Mouse (Mus musculus) limb, embryonic 15.5 days (tissue): ENCODE measurements at regions not wholly inside any gene's neighbourhood (a gene's known extent, or its start where the extent isn't known, plus 50 kb on each side); places are given as distances from the start of the nearest gene placed in this dataset.
A peak's percentile ranks its signal among the peaks of the same experiment; 100 is the strongest.

Source experiments
- ATAC-seq: fragments of 200-750 bp; cut with Nextera tagmentation; 2 replicates; pipeline ENCODE4 v1.8.0; 2017; ENCODE audit warnings: low read depth, moderate TSS enrichment; ENCODE audit not compliant: insufficient number of reproducible peaks, low FRiP score, low TSS enrichment
- H3K27ac ChIP-seq: fragments of 300-500 bp; sonication (generic); 2 replicates; pipeline ENCODE4 v1.5.1; 2015; ENCODE audit warnings: moderate library complexity, mild to moderate bottlenecking, inconsistent platforms
- H3K27me3 ChIP-seq: fragments of 300-500 bp; sonication (generic); 2 replicates; pipeline ENCODE4 v1.6.1; 2015; ENCODE audit warnings: inconsistent platforms
- H3K36me3 ChIP-seq: fragments of 300-500 bp; sonication (generic); 2 replicates; pipeline ENCODE4 v1.6.1; 2015; ENCODE audit warnings: inconsistent platforms
- H3K4me1 ChIP-seq: fragments of 300-500 bp; sonication (generic); 2 replicates; pipeline ENCODE4 v1.6.1; 2015; ENCODE audit warnings: inconsistent platforms
- H3K4me2 ChIP-seq: fragments of 300-500 bp; sonication (generic); 2 replicates; pipeline ENCODE4 v1.6.1; 2015; ENCODE audit warnings: mild to moderate bottlenecking, inconsistent platforms
- H3K4me3 ChIP-seq: fragments of 300-500 bp; sonication (generic); 2 replicates; pipeline ENCODE4 v1.5.1; 2015; ENCODE audit warnings: mild to moderate bottlenecking, inconsistent platforms
- H3K9ac ChIP-seq: fragments of 300-500 bp; sonication (generic); 2 replicates; pipeline ENCODE4 v1.6.1; 2015; ENCODE audit warnings: inconsistent platforms
- H3K9me3 ChIP-seq: fragments of 300-500 bp; sonication (generic); 2 replicates; pipeline ENCODE4 v1.6.1; 2016; ENCODE audit warnings: inconsistent platforms
- WGBS: fragments of 180-500 bp; shearing (Covaris S2); methylation state at CpG from one replicate; pipeline ENCODE4 v1.1.7; 2015; 5-methylcytosine and 5-hydroxymethylcytosine counted together

DNA sequence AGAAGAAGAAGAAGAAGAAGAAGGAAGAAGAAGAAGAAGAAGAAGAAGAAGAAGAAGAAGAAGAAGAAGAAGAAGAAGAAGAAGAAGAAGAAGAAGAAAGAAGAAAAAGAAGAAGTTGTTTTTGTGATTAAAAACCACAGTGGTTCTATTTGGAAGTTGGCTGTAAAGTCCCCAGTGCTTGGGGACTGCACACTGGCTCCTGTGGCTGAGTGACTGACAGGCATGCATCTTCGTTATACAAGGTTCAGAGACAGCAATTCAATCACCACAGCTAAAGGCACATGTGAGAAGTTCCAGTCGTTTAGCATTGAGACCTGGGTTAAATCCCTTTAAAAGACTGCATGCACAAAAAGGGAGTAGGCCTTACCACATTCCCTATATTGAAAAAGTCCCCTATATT lies 93.1 kb upstream of the Arhgap28 start:
- no peaks in the 10 kb centered on the region for H3K9me3 ChIP-seq
- 57% methylated on average over 2 of the region's 2 CpGs for WGBS
- H3K9ac ChIP-seq, result no peak overlapping the region
- ATAC-seq, result no peak
- no peak overlapping the region for H3K4me3 ChIP-seq
- H3K4me1 ChIP-seq, result no peaks in the 10 kb centered on the region
- no peaks in the 10 kb centered on the region for H3K27me3 ChIP-seq
- no peak overlapping the region for H3K4me2 ChIP-seq
- H3K36me3 ChIP-seq, result no peaks in the 10 kb centered on the region
- no peak overlapping the region for H3K27ac ChIP-seq

- Histone ChIP-seq H3K4me1 (no peaks in the 10 kb centered on the region), H3K9me3 (no peaks in the 10 kb centered on the region)
- WGBS, result 74% methylated on average over 6 of the region's 6 CpGs
Observed at GRCm38 (mm10) chr17:68097436-68097835, 93.5 kb upstream of the Arhgap28 start.

DNA sequence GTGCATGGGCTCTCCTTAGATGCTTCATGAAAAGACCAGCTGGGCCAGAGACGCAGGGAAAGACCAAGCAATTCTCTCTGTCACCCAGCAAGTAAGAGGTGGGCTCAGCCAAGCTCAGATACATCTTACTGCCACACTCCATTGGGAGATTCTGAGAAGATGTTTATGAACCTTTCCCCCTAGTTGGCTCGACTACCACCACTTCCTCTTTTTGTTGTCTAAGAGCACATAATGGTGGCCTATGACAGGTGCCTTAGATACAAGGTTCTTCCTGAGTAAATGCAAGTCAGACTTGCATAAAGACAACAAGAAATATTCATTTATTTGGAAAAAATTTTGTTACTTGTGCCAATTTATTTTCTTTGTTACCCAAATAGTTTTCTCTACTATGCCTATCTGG lies 96.2 kb upstream of the Arhgap28 start:
- H3K27me3 ChIP-seq, result no peaks in the 10 kb centered on the region
- ATAC-seq, result no peak
- H3K4me3 ChIP-seq, result no peak overlapping the region
- no peak overlapping the region for H3K9ac ChIP-seq
- H3K36me3 ChIP-seq, result no peaks in the 10 kb centered on the region
- H3K27ac ChIP-seq, result no peak overlapping the region
- WGBS, result 69% methylated on average over 2 of the region's 2 CpGs
- no peak overlapping the region for H3K4me2 ChIP-seq
- no peaks in the 10 kb centered on the region for H3K4me1 ChIP-seq
- no peaks in the 10 kb centered on the region for H3K9me3 ChIP-seq

More at GRCm38 (mm10) chr17:68097436-68097835, 93.5 kb upstream of the Arhgap28 start:
- H3K27ac ChIP-seq, result no peak overlapping the region
- H3K4me2 ChIP-seq, result no peak overlapping the region
- no peaks in the 10 kb centered on the region for H3K27me3 ChIP-seq
- no peak for ATAC-seq
- H3K4me3 ChIP-seq, result no peak overlapping the region
- no peak overlapping the region for H3K9ac ChIP-seq
- no peaks in the 10 kb centered on the region for H3K36me3 ChIP-seq

DNA sequence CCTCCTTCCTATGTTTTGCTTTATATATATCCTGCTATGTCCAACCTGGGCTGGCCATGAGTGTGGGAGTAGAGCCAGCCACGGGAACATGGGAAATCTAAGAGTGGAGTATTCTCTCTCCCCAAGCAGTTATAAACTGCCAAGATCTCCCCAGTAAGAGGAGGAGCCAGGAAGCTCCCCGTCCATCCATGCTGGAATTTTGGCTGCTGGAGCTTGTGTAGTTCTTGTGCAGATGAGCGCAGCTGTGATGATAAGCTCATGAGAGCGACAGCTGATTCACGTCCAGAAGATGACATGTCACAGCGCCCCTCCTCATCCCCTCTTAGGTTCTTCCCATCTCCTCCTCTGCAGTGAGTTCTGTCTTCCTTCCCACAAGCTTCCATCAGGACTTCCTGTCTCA lies 99.4 kb upstream of the Arhgap28 start:
- H3K9ac ChIP-seq, result no peak overlapping the region
- no peaks in the 10 kb centered on the region for H3K27me3 ChIP-seq
- ATAC-seq, result no peak
- no peaks in the 10 kb centered on the region for H3K36me3 ChIP-seq
- no peaks in the 10 kb centered on the region for H3K4me1 ChIP-seq
- no peak overlapping the region for H3K4me3 ChIP-seq
- no peak overlapping the region for H3K27ac ChIP-seq
- H3K4me2 ChIP-seq, result no peak overlapping the region
- 70% methylated on average over 6 of the region's 6 CpGs for WGBS
- no peaks in the 10 kb centered on the region for H3K9me3 ChIP-seq

DNA sequence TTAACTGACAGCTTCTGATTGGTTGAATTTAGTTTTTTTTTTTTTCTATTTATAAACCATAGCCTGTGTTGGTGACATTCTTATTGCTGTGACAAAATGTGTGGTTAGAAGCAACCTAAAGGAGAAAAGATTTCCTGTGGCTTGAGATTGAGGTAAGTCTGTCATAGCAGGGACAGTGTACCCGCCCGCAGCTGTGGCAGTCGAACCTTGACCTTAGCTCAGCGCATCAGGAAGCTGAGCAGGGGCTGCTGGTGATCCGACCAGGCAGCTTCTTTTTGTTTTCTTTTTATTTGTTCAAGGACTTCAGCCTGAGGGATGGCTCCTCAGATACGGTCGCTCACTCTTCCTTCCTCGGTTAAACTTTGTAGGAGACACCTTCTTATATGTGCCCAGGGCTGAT lies 102.4 kb upstream of the Arhgap28 start:
- WGBS, result 71% methylated on average over 8 of the region's 8 CpGs
- H3K27me3 ChIP-seq, result no peaks in the 10 kb centered on the region
- H3K9me3 ChIP-seq, result no peaks in the 10 kb centered on the region
- H3K4me3 ChIP-seq, result no peak overlapping the region
- no peak overlapping the region for H3K9ac ChIP-seq
- no peaks in the 10 kb centered on the region for H3K36me3 ChIP-seq
- no peaks in the 10 kb centered on the region for H3K4me1 ChIP-seq
- H3K4me2 ChIP-seq, result no peak overlapping the region
- ATAC-seq, result no peak
- H3K27ac ChIP-seq, result no peak overlapping the region

- Histone ChIP-seq H3K36me3 (no peaks in the 10 kb centered on the region), H3K9me3 (no peaks in the 10 kb centered on the region), H3K27ac (no peak overlapping the region), H3K27me3 (no peaks in the 10 kb centered on the region), H3K4me2 (no peak overlapping the region), H3K4me1 (peaks cover 6% of the 10 kb centered on the region; the same call in 1 of the 2 replicates), H3K9ac (no peak overlapping the region), H3K4me3 (no peak overlapping the region)
- WGBS, result 62% methylated on average over 5 of the region's 5 CpGs
- ATAC-seq, result no peak
Observed at GRCm38 (mm10) chr17:68107875-68108274, 104.0 kb upstream of the Arhgap28 start.

DNA sequence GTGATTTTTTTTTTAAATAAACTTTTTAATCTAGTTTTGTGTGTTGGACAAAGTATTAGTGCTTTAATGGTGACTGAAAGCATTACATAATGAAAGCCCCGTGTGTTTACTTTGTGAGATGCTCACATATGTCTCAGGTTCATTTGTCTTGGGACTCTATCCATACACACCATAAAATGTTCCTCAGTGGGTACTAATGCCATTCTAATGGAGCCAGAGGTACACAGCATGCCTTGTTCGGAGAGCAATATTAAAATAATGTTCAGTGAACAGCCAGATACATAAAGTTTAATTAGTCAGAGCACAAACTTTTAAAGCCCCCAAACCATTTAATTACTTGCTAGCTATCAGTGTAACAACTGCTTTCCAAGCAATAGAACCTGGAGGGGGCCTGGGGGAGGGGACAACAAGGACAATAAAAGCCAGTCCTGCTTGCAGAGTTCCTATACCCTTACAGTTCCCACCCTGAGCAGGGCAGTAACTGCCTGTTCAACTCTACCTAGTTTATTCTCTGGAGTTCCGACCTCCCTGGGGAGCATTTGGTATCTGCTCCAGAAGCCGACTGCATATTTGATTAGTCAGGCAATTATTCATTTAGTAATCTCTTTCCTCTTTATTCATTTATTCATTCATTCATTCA lies 108.0 kb upstream of the Arhgap28 start:
- Histone ChIP-seq H3K9ac (no peak overlapping the region), H3K27me3 (no peaks in the 10 kb centered on the region), H3K4me2 (no peak overlapping the region), H3K4me3 (no peak overlapping the region), H3K36me3 (no peaks in the 10 kb centered on the region), H3K27ac (no peak overlapping the region), H3K4me1 (peaks cover 11% of the 10 kb centered on the region; the same call in 1 of the 2 replicates), H3K9me3 (no peaks in the 10 kb centered on the region)
- ATAC-seq, result no peak
- 37% methylated on average over 4 of the region's 4 CpGs for WGBS

DNA sequence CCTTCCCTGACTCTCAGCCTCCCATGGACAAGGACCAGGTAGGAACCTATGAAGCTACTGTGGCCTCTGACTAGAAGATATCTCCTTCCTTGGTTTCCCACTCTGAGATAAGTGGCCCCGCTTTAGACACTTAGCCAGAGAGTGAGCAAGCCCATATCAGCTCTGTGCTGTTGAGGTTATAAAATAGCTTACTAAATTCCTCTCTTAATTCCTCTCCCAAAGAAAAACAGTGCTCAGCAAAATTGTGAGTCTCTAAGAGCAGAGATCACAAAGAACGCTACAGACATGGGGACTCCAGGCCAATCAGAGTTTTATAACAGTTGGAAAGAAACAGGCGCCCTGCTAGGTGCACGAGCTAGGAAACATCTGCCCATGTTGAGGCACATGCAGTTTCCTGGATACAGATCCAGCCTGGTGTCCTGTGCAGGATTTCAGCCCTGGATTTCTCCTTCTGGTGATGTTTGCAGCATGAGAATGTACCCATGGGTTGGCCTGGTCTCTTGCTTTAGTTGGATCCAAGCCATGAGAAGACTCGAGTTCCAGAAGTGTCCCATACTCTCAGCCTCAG lies 108.9 kb upstream of the Arhgap28 start:
- H3K9me3 ChIP-seq, result no peaks in the 10 kb centered on the region
- H3K4me3 ChIP-seq, result no peak overlapping the region
- 0 out of 2 replicates have a peak, but pooled peaks have one; percentile 44 for ATAC-seq
- no peak overlapping the region for H3K9ac ChIP-seq
- H3K4me2 ChIP-seq, result no peak overlapping the region
- 41% methylated on average over 5 of the region's 5 CpGs for WGBS
- peak overlapping the region; percentile 35; the same call in 1 of the 2 replicates for H3K27ac ChIP-seq
- H3K36me3 ChIP-seq, result no peaks in the 10 kb centered on the region
- no peaks in the 10 kb centered on the region for H3K27me3 ChIP-seq
- peaks cover 11% of the 10 kb centered on the region; the same call in 1 of the 2 replicates for H3K4me1 ChIP-seq

DNA sequence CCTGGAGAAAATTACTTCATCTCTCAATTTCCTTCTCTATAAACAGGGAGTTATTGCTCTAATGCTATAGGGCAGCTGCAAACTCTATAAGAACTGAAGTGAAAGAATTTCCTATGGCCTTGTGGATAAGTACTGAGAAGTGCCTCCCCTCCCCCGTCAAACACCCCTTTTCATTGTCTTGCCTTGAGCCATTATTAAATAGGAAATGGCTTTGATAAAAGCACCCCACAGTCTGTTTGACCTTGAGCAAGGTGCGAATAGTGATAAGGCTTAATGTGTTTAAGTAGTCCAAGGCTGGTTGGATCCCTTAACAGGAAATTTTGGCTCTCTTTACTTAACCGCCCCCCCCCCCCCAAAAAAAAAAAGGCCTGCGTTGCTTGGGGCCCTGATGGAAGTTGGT lies 111.7 kb upstream of the Arhgap28 start:
- H3K27me3 ChIP-seq, result no peaks in the 10 kb centered on the region
- no peak overlapping the region for H3K27ac ChIP-seq
- H3K36me3 ChIP-seq, result no peaks in the 10 kb centered on the region
- H3K4me3 ChIP-seq, result no peak overlapping the region
- no peak overlapping the region for H3K4me2 ChIP-seq
- no peaks in the 10 kb centered on the region for H3K9me3 ChIP-seq
- H3K9ac ChIP-seq, result no peak overlapping the region
- WGBS, result 73% methylated on average over 4 of the region's 4 CpGs
- H3K4me1 ChIP-seq, result peaks cover 11% of the 10 kb centered on the region; the same call in 1 of the 2 replicates
- ATAC-seq, result no peak

DNA sequence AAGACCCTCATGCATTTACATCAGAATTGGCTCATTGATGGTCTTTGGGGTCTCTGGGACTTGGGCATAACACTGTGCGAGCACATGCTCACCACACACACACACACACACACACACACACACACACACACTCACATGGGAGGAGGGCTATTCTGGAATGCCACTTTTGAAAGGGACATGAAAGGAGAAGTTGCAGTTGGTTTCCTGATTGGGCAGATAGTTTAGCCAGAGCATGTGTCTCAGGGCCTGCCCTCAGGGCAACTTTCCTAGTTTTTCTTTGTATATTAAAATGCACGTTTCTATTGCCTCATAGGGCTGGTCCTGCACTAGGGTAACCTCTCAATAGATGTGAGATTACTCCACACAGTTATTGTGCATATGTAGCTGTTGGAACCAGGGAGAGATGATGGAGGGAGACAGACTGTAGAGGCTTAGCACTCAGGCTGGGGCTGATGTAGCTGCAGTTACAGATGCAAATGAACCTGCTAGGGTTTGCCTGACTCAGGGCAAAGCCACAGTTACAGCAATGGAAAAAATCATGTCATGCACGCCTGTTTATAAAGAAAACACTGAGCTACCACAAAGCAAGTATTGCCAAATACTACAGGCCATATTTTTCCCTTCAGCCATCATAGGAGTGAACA lies 115.3 kb upstream of the Arhgap28 start:
- Histone ChIP-seq H3K36me3 (no peaks in the 10 kb centered on the region), H3K27me3 (no peaks in the 10 kb centered on the region), H3K27ac (no peak overlapping the region), H3K9ac (no peak overlapping the region), H3K9me3 (no peaks in the 10 kb centered on the region), H3K4me1 (no peaks in the 10 kb centered on the region), H3K4me3 (no peak overlapping the region), H3K4me2 (no peak overlapping the region)
- 61% methylated on average over 3 of the region's 3 CpGs for WGBS
- no peak for ATAC-seq

DNA sequence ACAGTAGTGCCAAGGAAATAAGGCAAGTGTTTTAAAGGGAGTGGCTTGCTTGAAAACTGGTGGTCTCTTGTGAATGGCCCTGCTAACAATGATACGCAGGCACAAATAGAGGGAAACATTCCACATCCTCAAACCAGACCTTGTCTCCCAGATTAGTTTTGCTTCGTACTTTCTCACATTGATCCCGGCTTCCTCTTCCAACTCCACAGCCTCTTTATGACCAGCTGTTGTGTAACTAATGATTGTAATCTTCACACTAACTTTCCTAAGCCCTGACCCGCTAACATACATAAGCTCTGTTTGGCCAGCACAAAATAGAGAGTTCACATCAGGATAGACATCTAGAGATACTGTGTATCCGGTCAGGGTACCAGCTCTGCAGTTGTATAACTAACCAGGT lies 116.3 kb upstream of the Arhgap28 start:
- H3K27ac ChIP-seq, result no peak overlapping the region
- 82% methylated on average over 5 of the region's 5 CpGs for WGBS

GRCm38 (mm10) chr17:68120744-68121143 lies 116.8 kb upstream of the Arhgap28 start:
- Histone ChIP-seq H3K27ac (no peak overlapping the region), H3K27me3 (no peaks in the 10 kb centered on the region), H3K4me3 (no peak overlapping the region), H3K9me3 (no peaks in the 10 kb centered on the region), H3K9ac (no peak overlapping the region), H3K4me2 (no peak overlapping the region), H3K36me3 (no peaks in the 10 kb centered on the region), H3K4me1 (no peaks in the 10 kb centered on the region)
- WGBS, result 66% methylated on average over 6 of the region's 6 CpGs
- no peak for ATAC-seq

More for the DNA sequence above, 116.3 kb upstream of the Arhgap28 start:
- Histone ChIP-seq H3K9ac (no peak overlapping the region), H3K9me3 (no peaks in the 10 kb centered on the region), H3K36me3 (no peaks in the 10 kb centered on the region), H3K4me2 (no peak overlapping the region), H3K4me3 (no peak overlapping the region), H3K27me3 (no peaks in the 10 kb centered on the region), H3K4me1 (no peaks in the 10 kb centered on the region)
- no peak for ATAC-seq
